Mouse (Mus musculus) MEL (cell line): ENCODE results near the gene Gm27029. TPM values are rescaled to one million over a fixed set of nuclear protein-coding genes. Genes with fewer than 3 reads are reported as not detected.
A peak's percentile ranks its signal among the peaks of the same experiment; 100 is the strongest.

Source experiments
- DNase-seq: peaks from one replicate; pipeline ENCODE4 v3.0.0; 2011; ENCODE audit warnings: low read depth, low spot score
- H3K27ac ChIP-seq: 2 replicates; pipeline ENCODE4 v1.5.1; 2012; ENCODE audit warnings: low read depth, mild to moderate bottlenecking, control low read depth, low read length, moderate library complexity; ENCODE audit not compliant: control insufficient read depth
- H3K27me3 ChIP-seq, 2 experiments: fragments of 150-350 bp in 1 of 2; sonication (generic) in 1 of 2; 2 replicates each; pipeline ENCODE4 v1.6.1; 2012; ENCODE audit warnings: low read length in 2 of 2, mild to moderate bottlenecking in 2 of 2, improper control_type of control experiment in 1 of 2, moderate library complexity in 1 of 2; ENCODE audit not compliant: insufficient read depth in 2 of 2, control insufficient read depth in 1 of 2
- H3K36me3 ChIP-seq, 2 experiments: 2 replicates each; pipeline ENCODE4 v1.6.1; 2012 to 2014; ENCODE audit warnings: low read length in 2 of 2, improper control_type of control experiment in 1 of 2, inconsistent platforms in 1 of 2, mild to moderate bottlenecking in 1 of 2; ENCODE audit not compliant: insufficient read depth in 2 of 2, control insufficient read depth in 1 of 2
- H3K4me1 ChIP-seq, 2 experiments: fragments of 150-350 bp in 1 of 2; sonication (generic) in 1 of 2; 2 replicates each; pipeline ENCODE4 v1.6.1; 2012; ENCODE audit warnings: low read length in 2 of 2, improper control_type of control experiment in 1 of 2, mild to moderate bottlenecking in 1 of 2; ENCODE audit not compliant: insufficient read depth in 2 of 2, control insufficient read depth in 1 of 2
- H3K4me3 ChIP-seq, 2 experiments: fragments of 150-350 bp in 1 of 2; sonication (generic) in 1 of 2; 2 replicates each; pipeline ENCODE4 v1.5.1; 2012; ENCODE audit warnings: low read depth in 2 of 2, low read length in 2 of 2, mild to moderate bottlenecking in 2 of 2, moderate library complexity in 2 of 2, control low read depth in 1 of 2, improper control_type of control experiment in 1 of 2; ENCODE audit not compliant: control insufficient read depth in 1 of 2, insufficient read depth in 1 of 2
- H3K79me2 ChIP-seq: 2 replicates; pipeline ENCODE4 v1.6.1; 2012; ENCODE audit warnings: mild to moderate bottlenecking, low read length, moderate library complexity; ENCODE audit not compliant: control insufficient read depth, poor library complexity, insufficient read depth
- H3K9ac ChIP-seq: 2 replicates; pipeline ENCODE4 v1.6.1; 2012; ENCODE audit warnings: low read depth, mild to moderate bottlenecking, control low read depth, low read length, moderate library complexity; ENCODE audit not compliant: control insufficient read depth, poor library complexity, severe bottlenecking
- H3K9me3 ChIP-seq: fragments of 150-350 bp; sonication (generic); replicated peaks from 2 replicates; pipeline ENCODE4 v1.6.1; 2012; ENCODE audit warnings: mild to moderate bottlenecking, low read length, improper control_type of control experiment, moderate library complexity; ENCODE audit not compliant: insufficient read depth
- BHLHE40 ChIP-seq: IDR thresholded peaks from 2 replicates; pipeline ENCODE4 v1.6.1; 2012; ENCODE audit warnings: low read depth, mild to moderate bottlenecking, inconsistent platforms, low read length, improper control_type of control experiment, borderline replicate concordance
- ELF1 ChIP-seq: IDR thresholded peaks from 2 replicates; pipeline ENCODE4 v1.6.1; 2014; ENCODE audit warnings: low read depth, mild to moderate bottlenecking, inconsistent platforms, low read length, improper control_type of control experiment, moderate library complexity
- EP300 ChIP-seq, 2 experiments: IDR thresholded peaks; 2 replicates each; pipeline ENCODE4 v1.6.1; 2011; ENCODE audit warnings: improper control_type of control experiment in 2 of 2, low read length in 2 of 2, low read depth in 1 of 2, mild to moderate bottlenecking in 1 of 2
- GABPA ChIP-seq: IDR thresholded peaks from 2 replicates; pipeline ENCODE4 v1.6.1; 2012; ENCODE audit warnings: low read depth, mild to moderate bottlenecking, inconsistent platforms, low read length, improper control_type of control experiment, moderate library complexity
- GATA1 ChIP-seq: IDR thresholded peaks from 2 replicates; pipeline ENCODE4 v1.6.1; 2011; ENCODE audit warnings: low read depth, low read length, improper control_type of control experiment
- HCFC1 ChIP-seq: IDR thresholded peaks from 2 replicates; pipeline ENCODE4 v1.6.1; 2012; ENCODE audit warnings: low read depth, mild to moderate bottlenecking, inconsistent platforms, low read length, improper control_type of control experiment, moderate library complexity
- MAFK ChIP-seq: IDR thresholded peaks from 2 replicates; pipeline ENCODE4 v1.6.1; 2011; ENCODE audit warnings: low read depth, mild to moderate bottlenecking, low read length, improper control_type of control experiment, borderline replicate concordance
- MYC ChIP-seq: IDR thresholded peaks from 2 replicates; pipeline ENCODE4 v1.6.1; 2011; ENCODE audit warnings: low read depth, mild to moderate bottlenecking, low read length, improper control_type of control experiment, moderate library complexity
- NRF1 ChIP-seq: IDR thresholded peaks from 2 replicates; pipeline ENCODE4 v1.6.1; 2014; ENCODE audit warnings: low read depth, mild to moderate bottlenecking, inconsistent platforms, low read length, improper control_type of control experiment, moderate library complexity; ENCODE audit not compliant: poor library complexity, insufficient read depth, severe bottlenecking
- POLR2AphosphoS2 ChIP-seq: IDR thresholded peaks from 2 replicates; pipeline ENCODE4 v1.6.1; 2011; ENCODE audit warnings: low read length, improper control_type of control experiment
- RCOR1 ChIP-seq: IDR thresholded peaks from 2 replicates; pipeline ENCODE4 v1.6.1; 2012; ENCODE audit warnings: low read depth, mild to moderate bottlenecking, inconsistent platforms, low read length, improper control_type of control experiment
- TAL1 ChIP-seq: IDR thresholded peaks from 2 replicates; pipeline ENCODE4 v1.6.1; 2012; ENCODE audit warnings: mild to moderate bottlenecking, inconsistent platforms, low read length, moderate library complexity, mixed read lengths
- USF1 ChIP-seq: IDR thresholded peaks from 2 replicates; pipeline ENCODE4 v1.6.1; 2014; ENCODE audit warnings: low read depth, mild to moderate bottlenecking, inconsistent platforms, low read length, improper control_type of control experiment, moderate library complexity
- USF2 ChIP-seq, 2 experiments: IDR thresholded peaks; 2 replicates each; pipeline ENCODE4 v1.6.1; 2011 to 2012; ENCODE audit warnings: improper control_type of control experiment in 2 of 2, low read length in 2 of 2, borderline replicate concordance in 1 of 2, inconsistent platforms in 1 of 2, low read depth in 1 of 2, mild to moderate bottlenecking in 1 of 2; ENCODE audit not compliant: insufficient read depth in 1 of 2
- ZMIZ1 ChIP-seq: IDR thresholded peaks from 2 replicates; pipeline ENCODE4 v1.6.1; 2012; ENCODE audit warnings: low read depth, mild to moderate bottlenecking, inconsistent platforms, low read length, improper control_type of control experiment, moderate library complexity
- polyA plus RNA-seq, 2 experiments: library from polyadenylated mRNA; stranded (reverse) in 1 of 2; unstranded in 1 of 2; fragments of >175 nt in 1 of 2; fragments of >200 nt in 1 of 2; gene quantifications; 2 replicates each; pipeline versions ENCODE4 v1.2.1 to v1.2.4; 2012; ENCODE audit warnings: low replicate concordance in 2 of 2, low read depth in 1 of 2; ENCODE audit not compliant: insufficient read length in 2 of 2, insufficient read depth in 1 of 2, missing spikeins in 1 of 2
- total RNA-seq: library from RNA; depleted of rRNA; stranded (reverse); fragments of 300-350 nt; gene quantifications from 2 replicates; pipeline ENCODE4 v1.2.3, GENCODE M21; 2012

The Gm27029 gene
- total and polyA plus RNA-seq, 3 experiments = 4.2 to 6.8 TPM; not detected in 1

GRCm38 (mm10) chr11:101459716-101460115 is 35.1 kb upstream of the Gm27029 start:
- no peak overlapping the region for H3K27ac ChIP-seq
- no peak for DNase-seq
- no peak for TF ChIP-seq HCFC1
- TF ChIP-seq, all 39 proteins: peak for 0
- H3K4me1 ChIP-seq = peaks cover 12 to 23% of the 10 kb centered on the region in 2 experiments
- no peaks in the 10 kb centered on the region for H3K27me3 ChIP-seq
- H3K79me2 ChIP-seq = no peaks in the 10 kb centered on the region; the same call in 1 of the 2 replicates
- H3K9ac ChIP-seq = no peak overlapping the region
- no peak overlapping the region for H3K4me3 ChIP-seq
- peaks cover 2 to 21% of the 10 kb centered on the region in 2 experiments for H3K36me3 ChIP-seq
- H3K9me3 ChIP-seq = no peaks in the 10 kb centered on the region

- Histone ChIP-seq H3K36me3 (peaks cover 2 to 8% of the 10 kb centered on the region in 2 experiments), H3K4me3 (no peak overlapping the region), H3K27ac (no peak overlapping the region), H3K9me3 (no peaks in the 10 kb centered on the region), H3K27me3 (no peaks in the 10 kb centered on the region), H3K79me2 (no peaks in the 10 kb centered on the region), H3K9ac (no peak overlapping the region), H3K4me1 (peaks cover 6 to 8% of the 10 kb centered on the region in 2 experiments; a peak in 3 of 4 replicates)
- DNase-seq = no peak
- TF ChIP-seq ELF1 (no peak), MAFK (no peak), RCOR1 (no peak), POLR2AphosphoS2 (peak; percentile 58; the same call in 1 of the 2 replicates), USF1 (no peak), GATA1 (no peak), BHLHE40 (no peak), USF2 (IDR thresholded peaks at IDR 0.05; ENCODE audit: borderline replicate concordance in 1 of 2, insufficient read depth in 1 of 2, low read depth in 1 of 2, low read length in 2 of 2) (no peak), EP300 (IDR thresholded peaks at IDR 0.05; ENCODE audit: low read depth in 1 of 2, low read length in 2 of 2) (no peak), MYC (no peak), GABPA (no peak), ZMIZ1 (0 out of 2 replicates have a peak, but pooled peaks have one; percentile 4), TAL1 (no peak), NRF1 (no peak)
Measured at GRCm38 (mm10) chr11:101458217-101458616, 33.6 kb upstream of the Gm27029 start.
